Mouse (Mus musculus): Measurements from ENCODE around the gene Ctsl. TPM values are rescaled to one million over a fixed set of nuclear protein-coding genes. Genes with fewer than 3 reads are reported as not detected.
A peak's percentile ranks its signal among the peaks of the same experiment; 100 is the strongest.

The Ctsl gene
- polyA plus RNA-seq, 1 experiment from 2014 or later: 1,193 TPM

DNA sequence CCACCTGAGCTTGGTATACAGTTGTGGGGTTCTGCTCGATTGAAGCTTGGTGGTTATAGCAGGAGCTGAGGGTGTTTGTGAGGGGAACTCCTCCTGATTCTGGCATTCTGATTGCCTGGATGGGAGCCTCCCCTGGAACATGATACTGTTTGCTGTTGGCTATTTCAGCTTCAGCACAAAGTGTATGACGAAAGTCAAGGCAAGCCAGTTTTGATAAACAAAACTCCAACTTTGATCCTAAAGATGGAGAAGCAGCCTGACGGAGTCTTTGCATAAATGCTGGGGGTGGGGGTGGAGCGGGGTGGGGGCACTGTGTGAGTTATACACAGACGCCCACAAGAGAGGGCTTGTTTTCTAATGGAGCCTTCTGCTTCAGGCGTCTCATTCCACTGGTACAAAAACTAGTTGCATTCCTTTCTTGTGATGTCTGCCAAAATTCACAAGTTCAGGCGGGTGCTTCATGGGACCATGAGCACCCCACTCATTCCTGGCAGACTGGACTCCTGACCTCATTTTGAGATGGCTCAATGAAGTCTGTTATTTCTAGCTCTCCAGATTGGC lies 30.2 kb upstream of the Ctsl start:
- ATAC-seq: no peak; the same call in 1 of the 2 replicates
- no peak overlapping the region; the same call in 1 of the 2 replicates for H3K27ac ChIP-seq (ENCODE audit: low read depth, low read length)

DNA sequence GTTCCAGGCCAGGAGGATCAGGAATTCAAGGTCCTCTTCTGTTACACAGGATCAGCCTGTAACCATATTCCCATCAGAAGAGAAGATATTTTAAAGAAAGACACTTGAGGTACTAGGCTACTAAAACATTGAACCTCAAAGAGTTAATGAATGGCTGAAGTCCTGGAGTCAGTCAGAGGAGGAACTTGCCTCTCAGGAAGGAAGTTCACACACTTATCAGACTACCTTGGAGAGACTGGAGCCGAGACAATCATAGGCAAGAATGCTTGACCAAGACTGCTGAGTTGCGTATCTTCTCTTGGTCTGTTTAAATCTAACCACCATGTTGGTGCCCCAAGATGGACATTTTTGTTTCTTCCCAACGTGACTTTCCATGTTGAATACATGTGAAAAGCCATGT lies 29.2 kb upstream of the Ctsl start:
- Histone ChIP-seq H3K27ac (ENCODE audit: low read depth, low read length) (no peak overlapping the region), H3K36me3 (ENCODE audit: control insufficient read depth, insufficient read depth) (no peaks in the 10 kb centered on the region), H3K9me3 (ENCODE audit: control insufficient read depth) (no peaks in the 10 kb centered on the region), H3K4me3 (ENCODE audit: low read depth, low read length) (no peak overlapping the region), H3K4me2 (replicated peaks; ENCODE audit: low read depth) (no peak overlapping the region), H3K27me3 (replicated peaks; ENCODE audit: control insufficient read depth, insufficient read depth, low read length) (no peaks in the 10 kb centered on the region), H3K9ac (ENCODE audit: low read depth, low read length) (no peak overlapping the region), H3K4me1 (replicated peaks; ENCODE audit: control insufficient read depth, insufficient read depth, low read length) (no peaks in the 10 kb centered on the region)
- no peak for TF ChIP-seq CTCF (IDR thresholded peaks at IDR 0.05; ENCODE audit: low read depth)
- no peak for ATAC-seq
- 84% methylated on average over 3 of the region's 3 CpGs for WGBS

More for the DNA sequence above, 30.2 kb upstream of the Ctsl start:
- 51% methylated on average over 7 of the region's 7 CpGs for whole genome bisulfite sequencing
- Histone ChIP-seq H3K9me3 (ENCODE audit: control insufficient read depth) (no peaks in the 10 kb centered on the region), H3K36me3 (ENCODE audit: control insufficient read depth, insufficient read depth) (no peaks in the 10 kb centered on the region), H3K4me1 (replicated peaks; ENCODE audit: control insufficient read depth, insufficient read depth, low read length) (no peaks in the 10 kb centered on the region), H3K27me3 (replicated peaks; ENCODE audit: control insufficient read depth, insufficient read depth, low read length) (no peaks in the 10 kb centered on the region), H3K4me3 (ENCODE audit: low read depth, low read length) (no peak overlapping the region), H3K4me2 (replicated peaks; ENCODE audit: low read depth) (no peak overlapping the region), H3K9ac (ENCODE audit: low read depth, low read length) (no peak overlapping the region)
- no peak for TF ChIP-seq CTCF (IDR thresholded peaks at IDR 0.05; ENCODE audit: low read depth)

DNA sequence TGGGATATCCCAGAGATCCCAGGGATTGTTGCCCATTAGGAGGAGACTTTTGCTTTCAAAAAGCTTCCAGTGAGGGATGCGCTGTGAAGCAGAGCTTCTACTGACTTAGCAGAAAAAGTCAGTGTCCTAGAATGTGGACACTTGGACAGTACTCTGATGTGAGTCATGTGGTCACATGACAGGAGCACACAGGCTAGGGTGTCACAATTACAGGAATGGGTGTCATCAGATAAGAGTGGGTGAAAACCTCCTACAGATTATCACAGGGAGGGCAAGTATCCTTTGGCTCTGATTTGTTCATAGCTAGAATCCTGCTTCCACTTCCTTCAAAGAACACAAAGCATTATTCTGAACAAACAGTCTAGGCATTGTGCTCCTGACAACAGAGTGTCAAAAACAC lies 27.4 kb upstream of the Ctsl start:
- no peak for TF ChIP-seq CTCF (IDR thresholded peaks at IDR 0.05; ENCODE audit: low read depth)
- WGBS: 86% methylated on average over 1 of the region's 1 CpGs
- no peak overlapping the region for H3K27ac ChIP-seq (ENCODE audit: low read depth, low read length)

DNA sequence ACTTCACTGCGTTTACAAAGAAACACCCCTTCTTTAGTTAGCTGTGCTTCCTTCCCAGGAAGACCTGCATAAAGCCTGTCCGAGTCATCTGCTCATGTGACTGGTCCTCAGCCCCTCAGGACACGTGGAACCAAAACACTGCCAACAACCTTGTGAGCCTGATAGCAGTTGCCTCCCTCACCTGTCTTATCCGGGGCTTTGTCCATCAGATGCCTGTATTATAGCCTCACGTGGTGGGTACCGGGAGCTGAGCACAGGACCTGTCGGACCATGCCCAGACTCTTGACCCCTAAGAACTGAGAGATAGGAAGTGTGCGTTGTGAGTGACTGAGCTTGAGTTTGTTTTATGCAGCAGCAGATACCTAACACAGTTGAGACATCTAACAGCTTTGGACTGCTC lies 26.3 kb upstream of the Ctsl start:
- H3K4me3 ChIP-seq (ENCODE audit: low read depth, low read length): no peak overlapping the region
- H3K9ac ChIP-seq (ENCODE audit: low read depth, low read length): no peak overlapping the region
- H3K4me1 ChIP-seq (replicated peaks; ENCODE audit: control insufficient read depth, insufficient read depth, low read length): no peaks in the 10 kb centered on the region
- TF ChIP-seq CTCF (IDR thresholded peaks at IDR 0.05; ENCODE audit: low read depth): no peak
- 52% methylated on average over 8 of the region's 8 CpGs for WGBS
- ATAC-seq: peak; percentile 65
- no peaks in the 10 kb centered on the region for H3K27me3 ChIP-seq (replicated peaks; ENCODE audit: control insufficient read depth, insufficient read depth, low read length)
- no peak overlapping the region for H3K27ac ChIP-seq (ENCODE audit: low read depth, low read length)
- H3K36me3 ChIP-seq (ENCODE audit: control insufficient read depth, insufficient read depth): no peaks in the 10 kb centered on the region
- no peaks in the 10 kb centered on the region for H3K9me3 ChIP-seq (ENCODE audit: control insufficient read depth)
- no peak overlapping the region for H3K4me2 ChIP-seq (replicated peaks; ENCODE audit: low read depth)

More for the DNA sequence above, 27.4 kb upstream of the Ctsl start:
- ATAC-seq: no peak
- H3K9ac ChIP-seq (ENCODE audit: low read depth, low read length): no peak overlapping the region
- no peak overlapping the region for H3K4me2 ChIP-seq (replicated peaks; ENCODE audit: low read depth)
- no peaks in the 10 kb centered on the region for H3K4me1 ChIP-seq (replicated peaks; ENCODE audit: control insufficient read depth, insufficient read depth, low read length)
- H3K9me3 ChIP-seq (ENCODE audit: control insufficient read depth): no peaks in the 10 kb centered on the region
- no peaks in the 10 kb centered on the region for H3K36me3 ChIP-seq (ENCODE audit: control insufficient read depth, insufficient read depth)
- H3K27me3 ChIP-seq (replicated peaks; ENCODE audit: control insufficient read depth, insufficient read depth, low read length): no peaks in the 10 kb centered on the region
- no peak overlapping the region for H3K4me3 ChIP-seq (ENCODE audit: low read depth, low read length)

DNA sequence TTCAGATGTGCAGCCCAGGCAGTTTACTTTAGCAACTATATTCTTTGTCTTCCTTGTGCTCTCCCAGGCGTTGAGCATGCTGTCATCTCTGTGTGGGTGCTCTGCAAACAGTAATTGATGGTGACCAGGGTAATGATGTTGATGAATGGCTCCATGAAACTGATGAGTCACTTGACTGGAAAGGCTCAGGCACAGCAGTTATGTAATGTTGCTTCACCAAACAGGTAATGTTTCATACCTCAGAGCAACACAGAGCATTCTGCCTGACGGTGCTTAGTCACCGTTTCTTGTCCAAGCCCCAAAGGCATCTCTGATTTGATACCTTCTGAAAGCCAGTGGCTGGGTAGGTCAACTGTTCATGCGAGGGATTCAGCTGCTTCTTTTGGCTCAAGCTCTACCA lies 17.7 kb upstream of the Ctsl start:
- 61% methylated on average over 4 of the region's 4 CpGs for WGBS
- ATAC-seq: peak; percentile 78
- H3K36me3 ChIP-seq (ENCODE audit: control insufficient read depth, insufficient read depth): no peaks in the 10 kb centered on the region
- H3K27ac ChIP-seq (ENCODE audit: low read depth, low read length): 0 out of 2 replicates have a peak overlapping the region, but pooled peaks have one; percentile 17
- H3K27me3 ChIP-seq (replicated peaks; ENCODE audit: control insufficient read depth, insufficient read depth, low read length): no peaks in the 10 kb centered on the region
- TF ChIP-seq CTCF (IDR thresholded peaks at IDR 0.05; ENCODE audit: low read depth): no peak
- no peaks in the 10 kb centered on the region for H3K9me3 ChIP-seq (ENCODE audit: control insufficient read depth)
- no peak overlapping the region for H3K4me3 ChIP-seq (ENCODE audit: low read depth, low read length)
- no peak overlapping the region for H3K4me2 ChIP-seq (replicated peaks; ENCODE audit: low read depth)
- no peak overlapping the region for H3K9ac ChIP-seq (ENCODE audit: low read depth, low read length)
- no peaks in the 10 kb centered on the region for H3K4me1 ChIP-seq (replicated peaks; ENCODE audit: control insufficient read depth, insufficient read depth, low read length)

DNA sequence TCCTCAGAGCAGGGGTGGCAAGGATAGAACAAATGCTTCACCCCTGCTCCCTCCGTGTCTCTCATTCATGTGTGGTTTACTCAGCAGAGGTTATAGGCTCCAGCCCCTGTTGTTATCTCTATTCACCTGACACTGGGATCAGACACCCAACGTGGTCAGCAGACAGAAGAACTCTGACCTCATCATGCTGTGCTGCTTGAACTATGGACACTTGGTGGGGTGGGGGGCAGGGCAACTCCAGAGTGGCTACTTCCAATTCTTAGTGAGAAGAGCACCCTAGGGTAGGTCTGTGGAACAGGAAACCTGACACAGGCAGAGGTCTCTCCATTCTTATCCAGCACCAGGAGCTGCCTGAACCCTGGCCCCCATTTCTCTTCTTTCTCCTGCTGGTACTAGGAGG lies 15.4 kb upstream of the Ctsl start:
- Histone ChIP-seq H3K9me3 (ENCODE audit: control insufficient read depth) (no peaks in the 10 kb centered on the region), H3K4me2 (replicated peaks; ENCODE audit: low read depth) (no peak overlapping the region), H3K9ac (ENCODE audit: low read depth, low read length) (no peak overlapping the region; the same call in 1 of the 2 replicates), H3K4me1 (replicated peaks; ENCODE audit: control insufficient read depth, insufficient read depth, low read length) (no peaks in the 10 kb centered on the region), H3K4me3 (ENCODE audit: low read depth, low read length) (no peak overlapping the region), H3K27me3 (replicated peaks; ENCODE audit: control insufficient read depth, insufficient read depth, low read length) (no peaks in the 10 kb centered on the region), H3K36me3 (ENCODE audit: control insufficient read depth, insufficient read depth) (no peaks in the 10 kb centered on the region), H3K27ac (ENCODE audit: low read depth, low read length) (no peak overlapping the region; the same call in 1 of the 2 replicates)
- 23% methylated on average over 2 of the region's 2 CpGs for WGBS
- ATAC-seq: peak; percentile 82
- no peak for TF ChIP-seq CTCF (IDR thresholded peaks at IDR 0.05; ENCODE audit: low read depth)
